Mouse (Mus musculus) left cerebral cortex, postnatal 4 days (tissue): ENCODE results near the gene Lat. TPM values are rescaled to one million over a fixed set of nuclear protein-coding genes. Genes with fewer than 3 reads are reported as not detected.
"Not testable (repeated sequence)": the region's sequence is repeated elsewhere in the genome, so short reads cannot be mapped to it uniquely, and the experiment has no call there.

Experiments used
- DNase-seq: peaks from one replicate; pipeline ENCODE4 v3.0.0-alpha.2; 2022
- intact Hi-C: fragments of 180-260 bp; cut with DNase I; formaldehyde crosslinking; loops from one replicate; pipeline ENCODE4 v1.15.1; 2025
- total RNA-seq, 2 experiments: library from RNA; stranded (reverse); gene quantifications; 2 replicates each; pipeline ENCODE4 v1.2.3; 2021

The Lat gene
- 1 to 10 TPM; 1.5 to 2.1 TPM for total RNA-seq

- intact Hi-C loops = no loop called here
- DNase-seq = no peak
Measured at GRCm38 (mm10) chr7:126369393-126369792, at the start of gene Lat. TSS of gene Lat (minus strand) at chr7:126369570.

- no peak for DNase-seq
- intact Hi-C loops = no loop called here
Measured at GRCm38 (mm10) chr7:126418496-126418895, 49.1 kb upstream of the Lat start.

GRCm38 (mm10) chr7:126417606-126418005 is 48.2 kb upstream of the Lat start:
- no peak for DNase-seq
- intact Hi-C loops = no loop called here

DNA sequence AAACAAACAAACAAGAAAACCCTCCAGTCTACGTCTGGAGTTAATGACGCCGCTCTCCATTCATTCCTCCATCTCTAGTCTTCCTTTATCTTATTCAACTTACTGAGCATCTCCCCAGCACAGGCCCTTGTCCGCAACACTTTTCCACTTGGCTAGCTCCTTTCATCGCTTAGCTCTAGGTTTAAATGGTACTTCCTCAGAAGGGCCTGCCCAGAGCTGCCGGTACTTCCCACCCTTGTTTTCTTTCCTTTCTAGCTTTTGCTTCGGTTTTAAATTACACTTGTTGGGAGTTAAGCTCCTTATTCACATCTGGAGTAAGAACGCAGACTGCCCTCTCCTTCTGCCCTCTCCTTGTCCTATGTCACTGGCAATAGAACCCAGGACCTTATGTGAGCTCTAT is 47.7 kb upstream of the Lat start:
- intact Hi-C loops = no loop called here
- DNase-seq = no peak

- intact Hi-C loops = no loop called here
- DNase-seq = no peak
Measured at GRCm38 (mm10) chr7:126416615-126417014, 47.2 kb upstream of the Lat start.

- no peak for DNase-seq
- intact Hi-C loops = no loop called here
Measured at GRCm38 (mm10) chr7:126414725-126415124, 45.4 kb upstream of the Lat start, which contains the start of gene Cd19. TSS of gene Cd19 (minus strand) at chr7:126414889.

DNA sequence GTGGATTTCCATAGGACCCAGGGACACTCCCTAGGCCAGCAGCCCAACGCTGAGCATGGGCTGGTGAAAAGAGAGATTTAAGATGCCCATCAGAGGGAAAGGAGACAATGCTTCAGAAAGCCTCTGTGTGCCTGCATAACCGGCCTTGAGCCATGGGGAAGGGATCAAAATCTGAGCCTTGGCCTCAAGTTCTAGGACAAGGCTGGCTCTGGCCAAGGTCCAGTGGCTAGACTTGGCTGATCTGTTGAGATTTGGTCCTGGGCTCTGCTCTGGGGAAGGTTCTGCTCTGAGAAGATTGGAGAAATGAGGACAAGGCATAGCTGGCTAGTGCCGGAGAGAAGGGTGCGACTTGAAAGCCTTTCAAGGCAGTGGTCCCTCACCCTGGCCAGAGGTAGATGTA is 41.7 kb upstream of the Lat start:
- intact Hi-C loops = no loop called here
- DNase-seq = no peak

DNA sequence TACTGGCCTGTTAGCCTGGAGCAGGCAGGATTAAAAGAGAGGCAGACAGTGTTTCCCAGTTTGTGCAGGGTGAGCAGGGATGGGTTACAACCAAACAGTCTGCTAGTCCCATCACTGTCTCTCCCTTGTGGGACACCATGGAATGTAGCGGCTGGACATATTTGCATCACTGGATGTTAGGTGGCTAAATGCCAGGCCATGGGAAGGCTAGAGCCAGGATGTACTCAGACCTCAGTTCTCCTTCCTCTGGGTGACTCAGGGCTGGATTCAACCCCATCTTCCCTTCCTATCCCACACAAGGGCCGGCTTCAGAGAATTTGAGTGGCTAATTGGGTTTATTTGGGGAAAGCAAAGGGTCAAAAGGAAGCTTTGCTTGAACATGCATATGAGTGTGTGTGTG is 39.3 kb upstream of the Lat start:
- no peak for DNase-seq

DNA sequence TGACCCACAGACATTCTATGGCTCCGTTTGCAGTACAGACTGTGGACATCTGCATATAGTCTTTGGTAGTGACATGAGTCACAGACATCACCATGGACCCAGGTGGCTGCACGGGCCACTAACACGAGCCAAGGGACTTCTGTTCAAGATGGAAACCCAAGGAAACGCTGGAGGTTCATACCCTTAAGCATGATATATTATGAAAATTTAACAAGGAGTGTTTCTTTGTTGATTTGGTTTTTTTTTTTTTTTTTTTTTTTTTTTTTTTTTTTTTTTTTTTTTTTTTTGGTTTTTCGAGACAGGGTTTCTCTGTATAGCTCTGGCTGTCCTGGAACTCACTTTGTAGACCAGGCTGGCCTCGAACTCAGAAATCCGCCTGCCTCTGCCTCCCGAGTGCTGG is 33.1 kb upstream of the Lat start:
- intact Hi-C loops = loop anchor here (10.0 kb wide), 1 partner anchor 122 kb away; no protein-coding TSS in a partner anchor
- not testable (repeated sequence) for DNase-seq

More for the DNA sequence above, 39.3 kb upstream of the Lat start:
- intact Hi-C loops = loop anchor here (10.0 kb wide), 1 partner anchor 116 kb away; no protein-coding TSS in a partner anchor

GRCm38 (mm10) chr7:126399548-126399947 is 30.2 kb upstream of the Lat start:
- peak; percentile 84 for DNase-seq
- intact Hi-C loops = no loop called here

DNA sequence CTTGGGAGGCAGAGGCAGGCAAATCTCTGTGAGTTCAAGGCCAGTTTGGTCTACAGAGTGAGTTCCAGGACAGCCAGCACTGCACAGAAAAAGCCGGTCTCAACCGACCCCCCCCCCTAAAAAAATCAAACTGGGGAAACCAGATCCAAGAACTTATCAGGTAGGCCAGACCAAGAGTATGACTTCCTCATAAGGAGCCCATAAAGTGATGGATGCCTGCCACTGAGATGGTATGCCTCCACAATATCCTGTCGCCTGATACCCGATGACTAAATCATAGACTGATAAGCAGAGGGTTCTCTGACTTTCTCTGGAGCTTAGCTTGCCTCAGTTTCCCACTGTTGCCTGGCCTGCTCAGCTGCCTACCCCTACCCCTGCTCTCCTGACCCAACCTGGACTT is 28.5 kb upstream of the Lat start:
- intact Hi-C loops = no loop called here
- DNase-seq = no peak

- no peak for DNase-seq
- intact Hi-C loops = no loop called here
Measured at GRCm38 (mm10) chr7:126397221-126397620, 27.9 kb upstream of the Lat start.

GRCm38 (mm10) chr7:126396298-126397119 is 27.1 kb upstream of the Lat start, which contains the start of gene Nfatc2ip:
TSS of gene Nfatc2ip (minus strand) at chr7:126396737.
- intact Hi-C loops = no loop called here
- DNase-seq = peak; percentile 88

DNA sequence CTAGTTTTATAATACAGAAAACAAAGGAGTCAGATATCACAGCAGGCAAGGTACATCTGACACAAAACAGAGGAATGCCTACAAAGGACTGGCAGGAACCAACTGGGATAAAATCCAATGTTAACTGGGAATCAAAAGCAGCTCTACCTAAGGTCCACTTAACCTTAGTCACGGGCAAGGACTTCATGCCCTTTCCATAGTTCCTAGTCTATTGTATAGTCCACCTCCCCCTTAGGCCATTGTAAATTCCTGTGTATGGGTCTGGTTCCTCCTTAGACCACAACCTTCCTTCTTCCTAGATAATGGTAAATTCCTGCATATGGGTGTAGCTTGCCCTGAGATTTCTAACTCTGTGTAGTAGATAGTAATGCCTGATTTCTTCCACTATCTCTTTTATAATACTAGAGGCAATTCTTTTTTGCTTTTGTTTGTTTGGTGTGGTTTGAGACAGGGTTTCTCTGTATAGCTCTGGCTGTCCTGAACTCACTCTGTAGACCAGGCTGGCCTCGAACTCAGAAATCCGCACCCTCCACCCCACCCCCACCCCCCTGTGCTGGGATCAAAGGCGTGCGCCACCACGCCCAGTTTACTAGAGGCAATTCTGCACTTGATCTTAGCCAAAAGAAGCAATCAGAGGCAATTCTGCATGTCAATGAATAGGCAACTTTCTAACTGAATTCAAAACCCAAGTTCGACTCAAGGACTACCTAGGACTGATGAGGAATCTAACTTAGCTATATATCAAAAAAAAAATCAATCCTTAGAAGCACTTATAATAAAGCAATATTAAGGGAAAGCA is 22.9 kb upstream of the Lat start:
- intact Hi-C loops, DNase-seq: not testable (repeated sequence)

- DNase-seq = no peak
- intact Hi-C loops = no loop called here
Measured at GRCm38 (mm10) chr7:126388185-126388584, 18.8 kb upstream of the Lat start.

DNA sequence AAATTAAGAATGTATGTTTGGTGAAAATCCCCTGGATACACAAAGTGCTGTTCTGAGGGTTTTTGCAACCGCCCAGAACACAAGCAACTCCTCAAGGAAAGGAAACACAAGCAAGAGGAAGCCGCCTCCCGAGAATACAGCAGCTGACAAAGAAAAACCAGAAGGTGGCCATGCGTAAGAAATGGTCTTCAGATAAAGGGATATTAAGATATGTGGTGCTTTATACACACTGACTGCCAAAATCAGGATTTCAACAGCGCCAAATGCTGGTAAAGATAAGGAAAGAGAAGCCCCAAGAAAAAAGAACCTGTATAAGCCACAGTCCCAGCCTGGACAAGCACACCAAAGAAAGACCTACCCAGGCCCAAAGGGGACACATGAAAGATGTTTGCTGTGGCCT is 14.2 kb upstream of the Lat start:
- DNase-seq = no peak
- intact Hi-C loops = no loop called here

DNA sequence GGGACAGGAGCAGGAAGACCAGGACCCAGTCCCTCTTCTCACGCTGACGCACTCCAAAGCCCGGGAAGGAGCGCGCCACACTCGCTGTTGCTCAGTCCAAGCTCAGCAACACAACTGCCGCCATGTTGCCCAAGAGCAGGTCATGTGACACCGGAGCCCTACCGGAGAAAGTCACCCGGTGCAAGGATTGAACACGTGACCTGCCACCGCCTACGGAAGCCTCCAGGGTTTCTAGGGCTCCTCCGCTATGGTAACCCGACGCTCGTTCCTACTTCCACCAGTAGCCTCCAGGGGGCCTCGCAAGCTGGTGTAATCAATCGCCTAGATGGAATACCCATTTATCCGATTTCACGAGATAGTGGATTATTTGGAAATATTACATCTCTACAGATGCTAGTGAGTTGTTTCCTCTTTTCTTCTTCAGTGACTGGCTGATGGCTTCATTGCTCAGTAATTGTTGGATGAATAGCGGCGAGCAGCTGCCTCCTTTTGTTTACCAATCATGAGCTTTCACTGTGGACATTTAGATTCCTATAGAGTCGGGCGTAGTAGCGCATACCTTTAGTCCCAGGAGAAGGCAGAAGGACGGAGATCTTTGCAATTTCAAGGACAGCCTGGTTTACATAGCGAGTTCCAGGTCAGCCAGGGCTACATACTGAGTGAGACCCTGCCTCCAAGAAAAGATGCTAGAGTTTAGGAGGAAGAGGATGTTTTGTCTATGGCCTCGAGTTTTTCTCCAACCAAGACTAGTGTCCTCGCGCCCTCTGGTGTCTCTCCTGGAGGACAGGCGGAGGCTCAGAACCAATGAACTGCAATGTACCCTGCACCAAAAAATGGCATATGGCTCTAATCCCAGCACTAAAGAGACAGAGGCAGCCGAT is 8.1 kb upstream of the Lat start, which contains the start of gene Spns1:
Spns1 (minus strand) TSS at position 173 of the 881 bp plus-strand sequence.
- DNase-seq = peak; percentile 97
- intact Hi-C loops = loop anchor here (2.0 to 5.0 kb wide), 2 partner anchors 55 to 115 kb away; no protein-coding TSS in a partner anchor

- intact Hi-C loops = loop anchor here (5.0 kb wide), 1 partner anchor 115 kb away; no protein-coding TSS in a partner anchor
- DNase-seq = peak; percentile 28
Measured at GRCm38 (mm10) chr7:126376903-126377277, 7.5 kb upstream of the Lat start.

- intact Hi-C loops = loop anchor here (5.0 kb wide), 1 partner anchor 113 kb away; no protein-coding TSS in a partner anchor
- DNase-seq = no peak
Measured at GRCm38 (mm10) chr7:126375012-126375411, 5.6 kb upstream of the Lat start.

GRCm38 (mm10) chr7:126374526-126374925 is 5.2 kb upstream of the Lat start:
- intact Hi-C loops = no loop called here
- DNase-seq = no peak
